Mouse (Mus musculus) midbrain, postnatal 0 days (tissue): ENCODE measurements around the gene Olfr44. TPM values are rescaled to one million over a fixed set of nuclear protein-coding genes. Genes with fewer than 3 reads are reported as not detected.

Source experiments
- ATAC-seq: fragments of 200-750 bp; cut with Nextera tagmentation; 2 replicates; pipeline ENCODE4 v1.8.0; 2017; ENCODE audit warnings: moderate number of reproducible peaks, mild to moderate bottlenecking, moderate TSS enrichment, moderate library complexity; ENCODE audit not compliant: low FRiP score
- DNase-seq: peaks from one replicate; pipeline ENCODE4 v3.0.0-alpha.2; 2015; ENCODE audit warnings: low spot score
- H3K27ac ChIP-seq: fragments of 300-500 bp; sonication (generic); 2 replicates; pipeline ENCODE4 v1.5.1; 2014; ENCODE audit warnings: low read depth, mild to moderate bottlenecking, low read length, mixed read lengths
- H3K27me3 ChIP-seq: fragments of 300-500 bp; sonication (generic); 2 replicates; pipeline ENCODE4 v1.6.1; 2014; ENCODE audit warnings: low read length, control low read depth, mixed read lengths; ENCODE audit not compliant: insufficient read depth
- H3K36me3 ChIP-seq: fragments of 300-500 bp; sonication (generic); 2 replicates; pipeline ENCODE4 v1.6.1; 2014; ENCODE audit warnings: low read length, control low read depth, mixed read lengths; ENCODE audit not compliant: insufficient read depth
- H3K4me1 ChIP-seq: fragments of 300-500 bp; sonication (generic); 2 replicates; pipeline ENCODE4 v1.6.1; 2014; ENCODE audit warnings: mild to moderate bottlenecking, control low read depth, antibody characterized with exemption, low read length, mixed read lengths; ENCODE audit not compliant: insufficient read depth
- H3K4me2 ChIP-seq: fragments of 300-500 bp; sonication (generic); 2 replicates; pipeline ENCODE4 v1.6.1; 2014; ENCODE audit warnings: low read depth, mild to moderate bottlenecking, low read length, mixed read lengths; ENCODE audit not compliant: poor library complexity, severe bottlenecking
- H3K4me3 ChIP-seq: fragments of 300-500 bp; sonication (generic); 2 replicates; pipeline ENCODE4 v1.5.1; 2014; ENCODE audit warnings: low read depth, mild to moderate bottlenecking, low read length, moderate library complexity
- H3K9ac ChIP-seq: fragments of 300-500 bp; sonication (generic); replicated peaks from 2 replicates; pipeline ENCODE4 v1.6.1; 2014; ENCODE audit warnings: mild to moderate bottlenecking, low read length, moderate library complexity, mixed read lengths; ENCODE audit not compliant: poor library complexity, severe bottlenecking
- H3K9me3 ChIP-seq: fragments of 300-500 bp; sonication (generic); 2 replicates; pipeline ENCODE4 v1.6.1; 2016; ENCODE audit warnings: low read length, control low read depth
- CTCF ChIP-seq: IDR thresholded peaks from 2 replicates; pipeline ENCODE4 v1.5.1; 2016; ENCODE audit warnings: antibody characterized with exemption, mild to moderate bottlenecking
- WGBS: fragments of 180-500 bp; shearing (Covaris S2); extraction: QIAGEN DNeasy Blood & Tissue Kit; methylation state at CpG from one replicate; pipeline ENCODE4 v1.1.7; 2014; 5-methylcytosine and 5-hydroxymethylcytosine counted together
- polyA plus RNA-seq: library from polyadenylated mRNA; unstranded; fragments of >200 nt; fragmentation: Nextera tagmentation; extraction: Ambion mirVana; gene quantifications from 2 replicates; pipeline ENCODE4 v1.2.1, GENCODE M21; 2015
- total RNA-seq: library from RNA; depleted of rRNA; stranded (reverse); fragments of >200 nt; gene quantifications from 2 replicates; pipeline ENCODE4 v1.2.3, GENCODE M21; 2014; rRNA removed

Olfr44 gene
- not detected in 2 replicates for total RNA-seq
- polyA plus RNA-seq = not detected in 2 replicates

- Histone ChIP-seq H3K27ac (no peak within 1 kb of the TSS), H3K9me3 (no peaks in the 10 kb centered on the region), H3K27me3 (no peaks in the 10 kb centered on the region), H3K4me1 (no peaks in the 10 kb centered on the region), H3K9ac (no peak within 1 kb of the TSS), H3K4me2 (no peak within 1 kb of the TSS), H3K36me3 (no peaks in the 10 kb centered on the region), H3K4me3 (no peak within 1 kb of the TSS)
- DNase-seq (no peak), ATAC-seq (no peak)
- 86% methylated on average over 2 of the region's 2 CpGs for WGBS
- TF ChIP-seq CTCF = no peak
Observed at GRCm38 (mm10) chr9:39493895-39494294, at the start of gene Olfr44. Gene Olfr44, minus strand, starts transcription at chr9:39493995.

GRCm38 (mm10) chr9:39523616-39524285, 30.0 kb upstream of the Olfr44 start:
- Histone ChIP-seq H3K36me3 (no peaks in the 10 kb centered on the region), H3K27ac (no peak overlapping the region), H3K4me3 (no peak overlapping the region), H3K4me1 (no peaks in the 10 kb centered on the region), H3K4me2 (no peak overlapping the region), H3K27me3 (no peaks in the 10 kb centered on the region), H3K9me3 (no peaks in the 10 kb centered on the region), H3K9ac (no peak overlapping the region)
- TF ChIP-seq CTCF = no peak
- DNase-seq = peak; percentile 22
- no peak for ATAC-seq
- WGBS = 96% methylated on average over 1 of the region's 1 CpGs

GRCm38 (mm10) chr9:39518595-39518994, 24.8 kb upstream of the Olfr44 start:
- no peak overlapping the region for H3K27ac ChIP-seq
- ATAC-seq = no peak
- H3K4me2 ChIP-seq = no peak overlapping the region
- H3K9ac ChIP-seq = no peak overlapping the region
- no peaks in the 10 kb centered on the region for H3K27me3 ChIP-seq
- no peaks in the 10 kb centered on the region for H3K36me3 ChIP-seq
- DNase-seq = no peak
- no peaks in the 10 kb centered on the region for H3K4me1 ChIP-seq
- TF ChIP-seq CTCF = no peak
- H3K4me3 ChIP-seq = no peak overlapping the region
- no peaks in the 10 kb centered on the region for H3K9me3 ChIP-seq

GRCm38 (mm10) chr9:39515531-39515930, 21.7 kb upstream of the Olfr44 start, which contains the start of gene Olfr957:
Gene Olfr957, minus strand, starts transcription at chr9:39515809.
- Histone ChIP-seq H3K4me2 (no peak within 1 kb of the TSS), H3K27ac (no peak within 1 kb of the TSS), H3K4me3 (no peak within 1 kb of the TSS), H3K27me3 (no peaks in the 10 kb centered on the region), H3K36me3 (no peaks in the 10 kb centered on the region), H3K9ac (no peak within 1 kb of the TSS), H3K4me1 (no peaks in the 10 kb centered on the region), H3K9me3 (no peaks in the 10 kb centered on the region)
- ATAC-seq (no peak), DNase-seq (no peak)
- TF ChIP-seq CTCF = no peak
- 85% methylated on average over 3 of the region's 3 CpGs for WGBS

- ATAC-seq (no peak), DNase-seq (no peak)
- no peak overlapping the region for H3K9ac ChIP-seq
- no peak overlapping the region for H3K27ac ChIP-seq
- H3K4me1 ChIP-seq = no peaks in the 10 kb centered on the region
- H3K36me3 ChIP-seq = no peaks in the 10 kb centered on the region
- 80% methylated on average over 9 of the region's 9 CpGs for WGBS
- no peaks in the 10 kb centered on the region for H3K9me3 ChIP-seq
- H3K4me3 ChIP-seq = no peak overlapping the region
- H3K27me3 ChIP-seq = no peaks in the 10 kb centered on the region
- no peak for TF ChIP-seq CTCF
- H3K4me2 ChIP-seq = no peak overlapping the region
Observed at GRCm38 (mm10) chr9:39509412-39509811, 15.6 kb upstream of the Olfr44 start.

GRCm38 (mm10) chr9:39508998-39509397, 15.2 kb upstream of the Olfr44 start:
- H3K27me3 ChIP-seq = no peaks in the 10 kb centered on the region
- DNase-seq (peak; percentile 85), ATAC-seq (peak; percentile 60; the same call in 1 of the 2 replicates)
- no peaks in the 10 kb centered on the region for H3K36me3 ChIP-seq
- H3K9ac ChIP-seq = no peak overlapping the region
- WGBS = 6% methylated on average over 6 of the region's 6 CpGs
- no peaks in the 10 kb centered on the region for H3K9me3 ChIP-seq
- peak; percentile 92 for TF ChIP-seq CTCF
- no peaks in the 10 kb centered on the region for H3K4me1 ChIP-seq
- no peak overlapping the region for H3K4me2 ChIP-seq
- H3K27ac ChIP-seq = no peak overlapping the region
- no peak overlapping the region for H3K4me3 ChIP-seq
